Mouse (Mus musculus): ENCODE measurements at regions not wholly inside any gene's neighbourhood (a gene's known extent, or its start where the extent isn't known, plus 50 kb on each side); places are given as distances from the start of the nearest gene placed in this dataset.
A peak's percentile ranks its signal among the peaks of the same experiment; 100 is the strongest.

DNA sequence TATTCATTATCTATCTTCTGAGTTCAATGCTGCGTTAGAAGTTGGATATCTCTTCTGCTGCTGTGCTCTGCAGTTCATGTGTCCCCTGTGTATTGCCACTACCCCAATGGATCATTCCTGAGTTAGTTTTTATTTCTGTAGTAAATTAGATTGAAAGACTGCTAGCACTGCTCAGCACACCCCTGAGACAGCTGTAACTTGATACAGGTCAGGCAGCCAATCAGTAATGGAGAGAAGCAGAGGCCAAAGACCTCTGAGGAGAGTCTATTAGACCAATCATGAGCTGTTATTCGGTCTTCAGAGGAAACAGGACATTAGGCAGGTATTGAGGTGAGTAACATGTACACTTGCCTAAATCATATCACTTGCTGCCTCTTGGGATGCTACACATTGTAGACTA lies 837.5 kb upstream of the Chordc1 start:
- no peak for DNase-seq (ENCODE audit: low spot score in 2 of 2)

DNA sequence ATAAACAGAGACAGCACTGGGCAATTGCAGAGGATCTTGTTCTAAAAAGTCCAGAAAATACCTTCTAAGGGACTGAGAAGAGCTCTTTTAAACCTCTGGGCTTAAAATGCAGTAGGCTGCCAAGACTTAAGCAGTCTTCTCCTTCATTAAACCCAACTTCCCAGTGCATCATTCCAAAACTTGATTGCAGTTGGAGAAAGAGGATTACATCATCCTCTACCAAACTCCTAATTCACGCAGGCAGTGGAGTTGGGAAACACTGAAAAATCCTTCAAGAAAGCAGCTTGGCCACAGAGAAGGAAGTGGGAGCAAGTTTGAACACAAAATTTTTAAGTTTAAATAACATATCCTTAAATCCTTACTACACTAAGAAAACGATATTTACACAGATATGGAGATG lies 825.5 kb upstream of the Chordc1 start:
- no peak for DNase-seq (ENCODE audit: low spot score in 2 of 2)

DNA sequence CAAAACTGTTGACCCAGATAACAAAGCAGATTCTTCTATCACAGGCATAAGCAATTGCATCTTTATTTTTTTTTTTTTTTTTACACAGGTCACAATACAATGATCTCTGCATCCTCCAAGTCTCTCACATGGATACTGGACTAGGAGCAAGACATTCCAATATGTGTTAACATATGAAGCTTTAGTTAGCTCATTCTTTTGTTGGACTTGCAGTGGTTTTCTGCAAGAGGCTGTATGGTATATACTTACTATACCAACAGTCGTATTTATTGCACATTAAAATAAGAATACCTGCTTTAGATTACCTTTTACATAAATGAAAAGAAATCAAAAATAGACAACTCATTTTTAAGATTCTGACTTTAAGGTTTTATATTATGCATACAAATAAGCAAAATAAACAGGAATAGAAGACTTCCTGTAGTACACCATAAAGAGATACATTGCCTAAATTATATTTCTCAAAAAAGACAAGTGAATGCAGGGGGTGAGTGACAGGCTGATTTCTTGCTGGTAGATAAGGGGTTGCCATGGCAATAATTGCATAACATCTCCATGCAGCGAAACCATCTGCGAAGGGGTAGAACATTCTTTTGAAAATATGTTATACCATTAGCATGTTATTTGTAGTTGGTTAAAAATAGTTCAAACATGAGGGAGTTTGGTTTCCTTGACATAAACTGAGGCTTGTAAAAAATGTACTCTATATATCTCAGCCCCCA lies 807.1 kb upstream of the Chordc1 start:
- peak in 1 of 2 experiments; percentile 8 for DNase-seq (ENCODE audit: low spot score in 2 of 2)

DNA sequence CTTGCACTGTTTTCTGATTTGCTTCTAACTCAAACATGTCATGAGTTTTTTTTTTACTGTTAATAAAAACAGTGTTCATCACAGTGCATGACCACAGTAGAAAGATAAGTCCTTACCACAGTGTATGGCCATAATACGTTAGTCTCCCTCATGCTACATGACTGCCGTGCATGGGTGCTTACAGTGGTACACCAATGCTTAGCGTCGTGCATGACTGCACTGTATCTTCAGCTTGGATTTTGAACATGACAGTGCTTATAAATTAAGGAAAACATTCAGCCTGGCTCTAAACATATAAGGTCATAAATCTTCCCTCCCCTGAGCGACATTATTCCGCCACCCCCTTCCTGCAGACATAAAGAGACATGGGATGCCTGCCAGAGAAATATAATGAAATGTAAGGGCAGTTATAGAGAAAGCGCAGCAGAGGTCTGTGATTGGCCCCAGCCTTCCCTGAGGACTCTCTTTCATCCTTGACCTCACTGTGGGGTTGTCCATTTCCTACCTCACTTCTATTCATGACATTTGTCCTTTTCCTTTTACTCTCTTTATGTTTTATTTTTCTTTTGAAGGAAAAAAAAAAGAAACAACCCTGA lies 791.7 kb upstream of the Chordc1 start:
- no peak for DNase-seq (ENCODE audit: low spot score in 2 of 2)

DNA sequence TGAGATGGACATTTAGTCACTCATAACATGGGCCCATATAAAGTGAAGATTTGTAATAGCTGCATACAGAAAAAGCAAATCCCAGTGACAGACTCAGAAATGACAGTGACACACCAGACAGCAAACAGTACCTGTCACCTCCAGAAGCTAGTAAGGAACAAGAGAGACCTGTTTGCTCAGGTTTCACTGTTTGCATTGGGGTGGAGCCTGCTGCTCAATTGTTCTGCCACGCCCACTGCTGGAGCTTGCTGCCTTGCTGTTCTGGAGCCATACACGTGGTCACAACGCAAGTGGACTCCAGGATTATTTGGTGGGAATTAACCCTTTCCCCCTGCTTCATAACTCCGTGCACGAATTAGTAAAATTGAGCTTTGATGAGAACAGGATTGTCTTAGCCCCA lies 783.2 kb upstream of the Chordc1 start:
- DNase-seq (ENCODE audit: low spot score in 2 of 2), result no peak

DNA sequence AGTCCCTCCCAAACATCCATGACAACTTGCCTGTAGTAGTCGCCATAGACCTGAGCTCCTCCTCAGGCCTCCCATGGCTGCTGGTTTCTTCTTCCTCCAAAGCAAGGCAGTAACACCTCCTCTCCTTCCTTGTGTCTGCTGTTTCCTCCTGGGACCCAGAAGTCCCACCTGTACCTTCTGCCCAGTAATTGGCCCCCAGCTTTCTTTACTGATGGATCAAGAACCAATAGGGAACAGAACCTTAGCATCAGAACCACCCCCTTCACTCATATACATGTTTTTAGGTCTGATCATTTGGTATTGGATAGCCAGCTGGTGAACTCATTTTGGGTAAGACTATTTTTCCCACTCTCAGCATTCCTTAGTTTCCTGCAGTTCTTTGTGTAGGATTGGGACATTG lies 735.7 kb upstream of the Chordc1 start:
- DNase-seq (ENCODE audit: low spot score in 2 of 2), result no peak

DNA sequence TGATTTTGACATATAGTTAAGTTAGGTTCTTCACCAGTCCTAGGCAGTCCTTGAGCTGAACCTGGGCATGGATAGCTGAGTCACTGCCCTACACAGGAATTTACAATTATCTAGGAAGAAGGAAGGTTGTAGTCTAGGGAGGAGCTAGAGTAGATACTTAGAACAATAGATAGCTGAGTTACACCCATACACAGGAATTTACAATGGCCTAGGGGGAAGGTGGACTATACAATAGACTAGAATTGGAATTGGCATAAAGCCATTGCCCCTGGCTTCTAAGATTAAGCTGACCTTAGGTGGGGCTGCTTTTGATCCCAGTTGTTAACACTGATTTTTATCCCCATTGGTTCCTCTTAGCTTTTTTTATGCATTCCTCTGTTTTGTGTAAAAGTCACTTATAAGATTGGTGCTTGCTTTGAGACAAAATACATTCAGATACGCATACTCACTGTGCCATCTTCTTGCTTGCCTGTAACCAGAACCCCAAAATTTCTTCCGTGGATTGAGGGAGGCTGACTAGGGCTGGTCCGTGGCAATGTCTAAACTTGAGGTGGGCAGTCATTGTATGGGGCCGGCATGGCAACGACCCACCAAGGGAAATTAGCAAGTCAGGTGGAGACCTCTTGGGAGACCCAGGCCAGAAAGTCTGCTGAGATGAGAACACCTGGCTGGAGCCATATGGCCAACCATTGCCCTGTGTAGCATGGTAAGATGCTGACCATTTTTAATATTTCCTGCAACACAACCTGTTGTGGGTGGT lies 734.1 kb upstream of the Chordc1 start:
- no peak for DNase-seq (ENCODE audit: low spot score in 2 of 2)

DNA sequence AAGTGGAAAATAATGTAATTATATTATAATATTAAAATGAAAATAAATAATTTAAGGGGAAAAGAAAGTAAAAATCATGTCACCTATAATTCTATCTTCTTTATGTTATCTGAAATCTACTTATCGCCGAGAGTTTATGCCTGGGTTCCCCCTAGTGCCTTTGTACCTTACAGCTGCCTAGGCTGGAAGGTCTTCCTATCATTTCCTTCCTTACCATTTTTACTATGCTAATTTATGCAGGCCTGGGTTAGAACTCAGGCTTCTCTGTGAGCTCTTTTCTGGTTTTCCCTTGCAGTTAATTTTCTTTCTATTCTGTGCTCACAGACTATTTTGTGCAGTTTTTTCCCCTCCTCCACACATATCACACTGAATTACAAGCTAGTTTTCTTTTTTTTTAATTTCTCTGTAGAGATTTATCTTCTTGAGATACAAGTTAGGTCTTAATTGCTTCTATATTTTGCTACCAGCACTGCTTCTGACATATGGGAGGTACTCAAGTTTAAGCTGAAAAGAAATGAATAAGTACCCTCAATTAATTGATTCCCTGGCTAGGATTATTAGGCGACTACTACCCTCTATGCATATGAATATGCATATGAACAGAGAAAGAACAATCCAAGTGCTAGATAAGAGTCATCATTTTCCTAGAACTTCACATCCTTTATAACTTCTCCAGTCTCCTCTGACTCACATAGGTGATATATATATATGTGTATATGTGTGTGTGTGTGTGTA lies 724.0 kb upstream of the Chordc1 start:
- no peak for DNase-seq (ENCODE audit: low spot score in 2 of 2)

DNA sequence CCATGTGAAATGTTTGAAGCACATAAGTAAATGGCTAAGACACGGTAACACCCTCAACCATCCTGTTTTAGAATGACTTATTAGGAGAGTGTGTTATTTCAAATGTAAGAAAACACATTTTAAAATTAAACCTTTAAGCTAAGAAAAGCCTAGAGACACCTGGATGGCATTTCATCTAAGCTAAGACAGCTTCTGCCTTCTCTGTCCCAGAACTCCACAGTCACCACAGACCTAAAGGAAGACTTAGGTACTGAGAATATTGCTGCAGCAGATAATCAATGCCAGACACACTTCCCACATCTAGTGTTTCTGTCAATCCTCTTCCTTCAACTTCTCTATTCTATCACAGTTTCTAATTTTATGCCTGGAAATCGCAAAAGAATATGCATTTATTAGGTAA lies 704.4 kb upstream of the Chordc1 start:
- DNase-seq (ENCODE audit: low spot score in 2 of 2), result no peak

DNA sequence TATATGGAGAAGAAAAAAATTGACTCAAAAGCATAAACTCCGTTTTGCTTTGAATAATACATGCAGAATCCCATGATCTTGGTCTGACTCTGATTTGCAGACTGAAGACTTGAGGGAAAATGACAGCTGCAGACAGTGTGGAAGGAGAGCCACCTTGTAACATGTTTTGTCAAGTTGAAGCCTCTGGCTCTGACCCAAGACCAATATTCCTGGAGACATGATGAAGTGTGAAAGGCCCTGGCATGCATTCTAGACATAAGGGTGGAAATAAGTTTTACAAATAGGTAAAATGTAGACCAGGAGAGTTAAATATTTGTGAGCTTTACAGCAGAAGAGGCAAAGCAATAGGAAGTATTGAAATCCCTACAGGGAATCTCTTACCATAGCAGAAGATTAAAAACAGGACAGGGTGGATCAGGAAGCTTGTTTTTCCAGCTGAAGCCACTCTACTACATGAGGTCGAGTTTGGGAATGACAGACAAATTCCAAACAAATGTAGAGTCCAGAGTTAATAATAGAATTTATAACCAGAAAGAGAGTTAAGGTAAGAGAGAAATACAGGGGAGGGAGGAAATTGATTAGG lies 703.9 kb upstream of the Chordc1 start:
- no peak for DNase-seq (ENCODE audit: low spot score in 2 of 2)

DNA sequence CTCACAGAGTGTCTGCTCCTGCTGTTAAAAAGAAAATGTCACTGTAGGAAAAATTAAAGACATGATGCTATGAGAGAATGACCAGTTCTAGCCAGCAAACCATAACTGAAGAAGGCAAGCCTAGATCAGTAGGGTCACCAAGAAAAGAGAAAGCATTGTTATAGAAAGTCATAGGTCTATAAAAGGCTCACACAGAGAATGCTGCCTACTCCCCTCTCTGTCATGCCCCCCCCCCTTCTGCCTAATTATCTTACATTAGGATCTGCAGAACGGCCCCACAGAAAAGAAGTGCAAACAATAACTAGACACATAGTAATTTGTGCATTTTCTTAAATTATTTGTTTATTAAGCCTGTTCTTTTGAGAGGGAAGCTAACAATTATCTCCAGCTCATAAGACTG lies 680.8 kb upstream of the Chordc1 start:
- no peak for DNase-seq (ENCODE audit: low spot score in 2 of 2)

DNA sequence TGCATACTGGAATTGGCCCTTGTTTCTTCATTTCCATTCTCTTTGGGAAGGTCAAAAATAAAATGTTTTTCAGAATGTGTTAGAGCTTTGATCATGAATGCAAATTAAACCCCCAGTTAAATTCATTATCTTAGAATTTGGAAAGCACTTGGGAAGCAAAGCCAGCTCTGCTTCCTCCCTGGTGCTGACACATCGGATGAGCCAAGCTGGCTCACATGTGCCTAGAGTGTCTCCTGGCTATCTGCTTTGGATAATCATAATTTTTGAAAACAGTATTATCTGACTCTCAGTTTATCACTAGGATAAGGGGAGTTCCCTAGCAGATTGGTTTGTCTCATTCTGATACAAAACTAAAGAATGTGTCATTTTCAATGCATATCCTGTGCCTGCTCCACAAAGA lies 649.4 kb upstream of the Chordc1 start:
- DNase-seq (ENCODE audit: low spot score in 2 of 2), result no peak

DNA sequence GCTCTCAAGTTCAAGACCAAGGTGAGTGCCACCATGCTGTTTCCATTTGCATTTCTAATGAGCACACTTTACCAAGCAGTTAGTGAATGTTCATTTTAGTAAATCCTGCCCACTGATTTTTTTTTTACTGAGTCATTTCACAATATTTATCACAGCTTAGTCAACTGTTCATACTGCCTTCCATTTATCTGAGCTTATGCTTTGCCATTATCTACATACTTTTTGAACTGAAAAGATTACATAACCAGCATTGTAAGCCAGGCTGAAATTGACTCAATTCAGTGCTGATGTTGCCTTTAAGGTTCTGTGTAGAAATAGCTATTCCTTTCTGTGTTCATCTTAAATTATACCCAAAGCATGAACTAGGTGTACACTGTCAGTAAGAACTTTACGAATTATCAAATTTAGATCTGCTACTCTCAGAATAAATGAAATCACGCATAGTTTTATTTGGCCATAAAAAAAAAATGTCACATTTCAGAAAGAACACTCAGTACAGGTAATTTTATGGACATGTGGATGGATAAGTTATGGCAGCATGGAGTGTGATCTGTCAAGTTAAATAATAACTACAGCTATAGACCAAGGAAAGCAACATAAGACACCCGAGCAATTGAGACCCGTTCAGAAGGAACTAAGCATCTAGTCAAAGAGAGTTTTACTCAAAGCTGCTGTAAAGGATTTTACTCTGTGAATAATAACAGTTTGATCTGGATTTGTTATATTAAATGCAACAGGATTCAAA lies 645.9 kb upstream of the Chordc1 start:
- DNase-seq (ENCODE audit: low spot score in 2 of 2), result no peak

DNA sequence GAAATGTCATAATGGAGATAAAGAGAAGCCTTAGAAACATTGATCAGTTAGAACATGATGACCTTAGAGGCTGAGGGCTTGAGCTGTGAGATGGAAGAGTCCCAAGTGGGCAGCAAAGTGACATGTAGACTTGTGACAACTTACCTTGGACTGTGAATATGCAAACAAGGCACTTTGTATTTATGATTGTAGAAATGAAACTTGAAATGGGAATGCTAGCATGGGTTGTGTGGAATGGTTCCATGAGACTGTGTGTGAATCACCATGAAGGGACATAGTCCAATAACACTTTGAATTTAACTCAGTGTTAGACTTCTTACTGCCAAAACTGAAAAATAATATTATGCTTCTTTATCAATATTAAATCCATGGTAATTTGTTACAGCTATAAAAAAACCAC lies 638.1 kb upstream of the Chordc1 start:
- no peak for DNase-seq (ENCODE audit: low spot score in 2 of 2)

DNA sequence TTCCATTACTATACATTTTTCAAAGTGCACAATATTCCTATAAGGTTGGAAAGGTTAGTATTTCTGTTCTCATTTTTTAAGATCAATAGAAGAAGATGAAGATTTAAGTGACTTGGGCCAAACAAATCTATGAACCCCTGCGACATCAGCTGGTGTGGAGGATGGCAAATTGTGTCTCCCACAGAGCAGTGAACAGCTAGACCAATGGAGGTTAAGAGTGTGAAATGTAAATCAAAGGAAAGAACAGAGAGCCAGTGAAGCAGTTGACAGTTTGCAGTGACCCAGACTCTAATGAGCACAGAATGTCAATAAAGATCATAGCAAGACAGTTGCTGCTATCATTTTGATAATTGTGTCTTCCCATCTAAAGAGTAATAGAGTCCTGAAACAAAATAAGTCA lies 627.8 kb upstream of the Chordc1 start:
- DNase-seq (ENCODE audit: low spot score in 2 of 2), result no peak

DNA sequence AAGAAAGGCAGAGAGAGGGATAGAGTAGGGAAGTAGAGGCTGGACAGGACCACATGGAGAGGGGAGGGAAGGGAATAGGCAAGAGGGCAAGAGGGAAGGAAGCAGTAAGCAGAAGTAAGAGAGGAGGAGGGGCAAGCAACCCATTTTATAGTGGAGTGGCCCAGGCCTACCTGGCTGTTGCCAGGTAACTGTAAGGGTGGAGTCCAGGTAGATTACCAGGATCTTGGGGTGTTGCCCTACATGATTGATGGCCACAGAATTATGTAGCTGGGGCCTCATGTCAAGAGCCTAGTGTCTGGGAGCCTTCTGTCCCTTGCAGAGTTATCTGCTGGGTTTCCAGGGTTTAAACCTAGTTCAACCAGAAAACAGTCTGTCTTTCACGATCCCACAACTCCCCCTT lies 623.7 kb upstream of the Chordc1 start:
- no peak for DNase-seq (ENCODE audit: low spot score in 2 of 2)

DNA sequence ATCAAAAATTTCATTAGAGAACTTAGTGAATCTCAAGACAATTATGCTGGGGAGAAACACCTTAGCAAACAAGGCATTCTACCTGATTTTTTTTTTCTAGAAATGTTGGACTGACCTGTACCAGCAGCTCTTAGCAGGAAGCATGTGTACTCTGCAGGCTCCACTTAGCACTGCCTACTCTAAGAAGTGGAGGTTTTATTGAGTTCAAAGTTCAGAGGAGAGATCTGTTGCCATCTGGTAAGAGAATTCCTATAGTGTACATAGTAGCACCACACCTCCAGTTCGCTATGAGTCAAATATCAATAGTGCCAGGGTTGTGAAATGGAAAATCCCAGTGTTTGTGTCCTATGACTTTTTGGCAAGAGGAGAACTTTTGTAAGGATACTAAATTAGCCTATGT lies 616.4 kb upstream of the Chordc1 start:
- DNase-seq (ENCODE audit: low spot score in 2 of 2), result no peak
